Mouse (Mus musculus): ENCODE data around the gene Tnrc6c.

GRCm38 (mm10) chr11:117755891-117756290 is 101.8 kb downstream of the Tnrc6c start:
- TF ChIP-seq POLR2A (IDR thresholded peaks at IDR 0.05; ENCODE audit: low read depth, low read length) (no peak), CTCF (IDR thresholded peaks at IDR 0.05; ENCODE audit: extremely low read depth, insufficient read depth, insufficient read length, insufficient replicate concordance) (no peak)
